10 mouse cellular contexts compared by ENCODE assay signal in the genomic region with DNA sequence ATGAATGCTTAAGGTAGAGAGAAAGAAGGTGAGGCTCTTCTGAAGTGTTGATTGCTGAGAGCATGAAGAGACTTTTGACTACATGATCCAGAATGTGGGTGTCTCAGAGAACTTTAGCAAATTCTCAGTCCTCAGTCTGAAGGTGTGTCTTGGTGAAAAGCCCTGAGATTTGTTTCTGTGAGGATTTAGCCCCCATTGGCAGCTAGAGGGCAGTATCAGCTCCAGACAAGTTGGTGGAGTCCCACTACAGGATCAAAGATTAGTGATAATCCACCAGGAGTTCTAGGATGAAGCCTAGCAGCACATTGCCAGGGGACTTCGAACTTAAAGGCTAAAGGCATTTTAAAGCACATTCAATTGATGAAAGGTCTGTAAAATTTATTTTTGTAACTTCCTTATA.
DNase-seq lines count a peak whose midpoint lies in the region; TF ChIP-seq lines count a peak whose summit lies in the region.
"Had no signal": no experiment of that assay in that cellular context is flagged by ENCODE, and none has a peak within 500 bp of the region (broad histone marks: within the 10 kb centered on the region; RNA-seq: fewer than 3 reads in every experiment).

No protein-coding gene starts in this region.

- no peak for TF ChIP-seq EP300 in ES-Bruce4 (IDR thresholded peaks at IDR 0.05; ENCODE audit: insufficient read depth, low read depth, low read length)

- H3K9ac ChIP-seq in ES-Bruce4 (ENCODE audit: low read depth, poor library complexity, severe bottlenecking) = no peak overlapping the region
- H3K9ac ChIP-seq: heart, embryonic 15.5 days; limb, embryonic 12.5 days; stomach, embryonic 15.5 days had no signal

- peak; percentile 17 for DNase-seq in kidney, adult 9 months
- DNase-seq in kidney, adult 18-20 months = no peak
- DNase-seq in ZHBTc4 (ENCODE audit: low read depth, low spot score) = peak; percentile 64
- no peak for DNase-seq in spleen, postnatal 14 days (ENCODE audit: low spot score in 2 of 2)
- DNase-seq in liver = no peak

- no peaks in the 10 kb centered on the region for H3K9me3 ChIP-seq in ES-Bruce4 (replicated peaks; ENCODE audit: control insufficient read depth, insufficient read depth, low read length, poor library complexity, severe bottlenecking)
- H3K9me3 ChIP-seq: heart, embryonic 15.5 days; limb, embryonic 12.5 days; stomach, embryonic 15.5 days had no signal

- no peaks in the 10 kb centered on the region for H3K4me1 ChIP-seq in ES-Bruce4 (ENCODE audit: control insufficient read depth, insufficient read depth, low read length)
- no peaks in the 10 kb centered on the region for H3K4me1 ChIP-seq in cortical plate, adult 2 months (ENCODE audit: control insufficient read depth, insufficient read depth, low read length)
- H3K4me1 ChIP-seq: heart, embryonic 15.5 days; limb, embryonic 12.5 days; stomach, embryonic 15.5 days had no signal

- H3K27ac ChIP-seq in ES-Bruce4 (ENCODE audit: insufficient read depth, low read length) = no peak overlapping the region
- H3K27ac ChIP-seq in cortical plate, adult 2 months (ENCODE audit: insufficient read depth, low read length) = no peak overlapping the region
- H3K27ac ChIP-seq: heart, embryonic 15.5 days; limb, embryonic 12.5 days; stomach, embryonic 15.5 days had no signal

- peak; percentile 21 for TF ChIP-seq CTCF in ES-Bruce4 (IDR thresholded peaks at IDR 0.05; ENCODE audit: low read depth, low read length)
- 0 out of 2 replicates have a peak, but pooled peaks have one; percentile 25 for TF ChIP-seq CTCF in cortical plate, adult 2 months (IDR thresholded peaks at IDR 0.05; ENCODE audit: extremely low read depth, insufficient read depth, low read length)

- H3K36me3 ChIP-seq in ES-Bruce4 (ENCODE audit: control insufficient read depth, insufficient read depth, low read length, poor library complexity, severe bottlenecking) = no peaks in the 10 kb centered on the region
- H3K36me3 ChIP-seq: heart, embryonic 15.5 days; limb, embryonic 12.5 days; stomach, embryonic 15.5 days had no signal

- H3K4me3 ChIP-seq in ES-Bruce4 (ENCODE audit: low read depth, low read length) = no peak overlapping the region
- H3K4me3 ChIP-seq in cortical plate, adult 2 months (ENCODE audit: insufficient read depth, low read length) = no peak overlapping the region
- H3K4me3 ChIP-seq: heart, embryonic 15.5 days; limb, embryonic 12.5 days; stomach, embryonic 15.5 days had no signal

- no peaks in the 10 kb centered on the region for H3K27me3 ChIP-seq in ES-Bruce4 (ENCODE audit: control insufficient read depth, insufficient read depth, low read length, poor library complexity, severe bottlenecking)
- H3K27me3 ChIP-seq: heart, embryonic 15.5 days; limb, embryonic 12.5 days; stomach, embryonic 15.5 days had no signal

- no peak for TF ChIP-seq POLR2A in ES-Bruce4 (IDR thresholded peaks at IDR 0.05; ENCODE audit: insufficient read depth, low read length)
- TF ChIP-seq POLR2A in cortical plate, adult 2 months (IDR thresholded peaks at IDR 0.05; ENCODE audit: extremely low read depth, insufficient read depth, low read length) = no peak

Comparison
In these comparisons a context has a peak if more than half of its experiments do, and no peak if none do; other contexts are left out.
1. DNase-seq: peak in kidney, adult 9 months (single experiment) and ZHBTc4 (single experiment); none in kidney, adult 18-20 months (single experiment), spleen, postnatal 14 days (0 of 2) and liver (single experiment).